Mouse (Mus musculus): Measurements from ENCODE around the gene Slc38a7. TPM values are rescaled to one million over a fixed set of nuclear protein-coding genes. Genes with fewer than 3 reads are reported as not detected.
"Not testable (repeated sequence)": the region's sequence is repeated elsewhere in the genome, so short reads cannot be mapped to it uniquely, and the experiment has no call there.

Slc38a7 gene
- polyA plus RNA-seq, 2 experiments = 5.5 to 6.7 TPM

DNA sequence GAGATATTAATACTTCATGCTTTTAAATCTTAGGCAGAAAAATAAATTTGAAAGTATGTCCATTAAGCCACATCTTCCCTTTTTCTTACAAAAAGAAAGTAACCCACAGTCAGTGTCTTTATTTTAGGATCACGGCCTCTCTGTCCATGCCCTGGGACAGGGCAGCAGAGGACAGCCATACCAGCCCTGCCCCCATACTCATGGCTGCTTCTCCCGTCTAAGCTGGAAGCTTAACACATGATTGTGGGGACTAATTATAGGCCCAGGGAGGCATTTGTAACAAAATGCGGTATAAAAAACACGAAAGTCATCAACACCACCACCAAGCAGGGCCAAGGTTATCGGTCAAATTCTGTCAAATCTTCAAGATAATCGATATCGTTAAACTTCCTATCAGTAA lies 21.9 kb upstream of the Slc38a7 start:
- TF ChIP-seq EP300 (IDR thresholded peaks at IDR 0.05; ENCODE audit: low read depth) (no peak), CTCF (IDR thresholded peaks at IDR 0.05; ENCODE audit: low read depth) (no peak)

GRCm38 (mm10) chr8:95871690-95872089 lies 18.4 kb upstream of the Slc38a7 start:
- no peak overlapping the region for H3K27ac ChIP-seq
- whole genome bisulfite sequencing (ENCODE audit: insufficient replicate concordance) = 85% methylated on average over 16 of the region's 16 CpGs
- no peaks in the 10 kb centered on the region for H3K4me1 ChIP-seq (replicated peaks; ENCODE audit: control insufficient read depth in 2 of 2, insufficient read depth in 2 of 2, low read length in 1 of 2)
- no peak for TF ChIP-seq CTCF (IDR thresholded peaks at IDR 0.05; ENCODE audit: low read depth)
- TF ChIP-seq EP300 (IDR thresholded peaks at IDR 0.05; ENCODE audit: low read depth) = no peak
- ATAC-seq (ENCODE audit: insufficient read depth) (no peak), DNase-seq (ENCODE audit: low read depth in 3 of 3, low spot score in 3 of 3) (no peak)
- H3K4me3 ChIP-seq (ENCODE audit: insufficient read depth in 1 of 2, low read depth in 2 of 2, low read length in 2 of 2) = no peak overlapping the region
- peaks cover 43% of the 10 kb centered on the region for H3K36me3 ChIP-seq (replicated peaks; ENCODE audit: control insufficient read depth, insufficient read depth, low read depth)
- no peak overlapping the region for H3K4me2 ChIP-seq (ENCODE audit: low read depth)
- H3K27me3 ChIP-seq (ENCODE audit: control insufficient read depth, insufficient read depth, low read length) = no peaks in the 10 kb centered on the region
- H3K9me3 ChIP-seq (ENCODE audit: control insufficient read depth, low read length) = no peaks in the 10 kb centered on the region
- no peak overlapping the region for H3K9ac ChIP-seq (replicated peaks)

More for the DNA sequence above, 21.9 kb upstream of the Slc38a7 start:
- no peaks in the 10 kb centered on the region for H3K9me3 ChIP-seq (ENCODE audit: control insufficient read depth, low read length)
- ATAC-seq (ENCODE audit: insufficient read depth) = no peak
- no peak overlapping the region for H3K4me3 ChIP-seq (ENCODE audit: insufficient read depth in 1 of 2, low read depth in 2 of 2, low read length in 2 of 2)
- 79% methylated on average over 7 of the region's 7 CpGs for WGBS (ENCODE audit: insufficient replicate concordance)
- peaks cover 40% of the 10 kb centered on the region for H3K36me3 ChIP-seq (replicated peaks; ENCODE audit: control insufficient read depth, insufficient read depth, low read depth)
- H3K4me2 ChIP-seq (ENCODE audit: low read depth) = no peak overlapping the region
- no peak overlapping the region for H3K27ac ChIP-seq
- no peak overlapping the region for H3K9ac ChIP-seq (replicated peaks)
- no peak for DNase-seq (ENCODE audit: low read depth in 3 of 3, low spot score in 3 of 3)
- H3K27me3 ChIP-seq (ENCODE audit: control insufficient read depth, insufficient read depth, low read length) = no peaks in the 10 kb centered on the region
- H3K4me1 ChIP-seq (replicated peaks; ENCODE audit: control insufficient read depth in 2 of 2, insufficient read depth in 2 of 2, low read length in 1 of 2) = peaks cover 0 to 5% of the 10 kb centered on the region in 2 experiments; a peak in 1 of 4 replicates

GRCm38 (mm10) chr8:95864851-95865250 lies 11.5 kb upstream of the Slc38a7 start:
- peaks cover 13% of the 10 kb centered on the region for H3K36me3 ChIP-seq (replicated peaks; ENCODE audit: control insufficient read depth, insufficient read depth, low read depth)
- not testable (repeated sequence) for H3K4me3 ChIP-seq (ENCODE audit: insufficient read depth in 1 of 2, low read depth in 2 of 2, low read length in 2 of 2); H3K27ac ChIP-seq; H3K27me3 ChIP-seq (ENCODE audit: control insufficient read depth, insufficient read depth, low read length); H3K4me2 ChIP-seq (ENCODE audit: low read depth); H3K4me1 ChIP-seq (replicated peaks; ENCODE audit: control insufficient read depth in 2 of 2, insufficient read depth in 2 of 2, low read length in 1 of 2); H3K9me3 ChIP-seq (ENCODE audit: control insufficient read depth, low read length); ATAC-seq (ENCODE audit: insufficient read depth); H3K9ac ChIP-seq (replicated peaks); DNase-seq (ENCODE audit: low read depth in 3 of 3, low spot score in 3 of 3)
- WGBS (ENCODE audit: insufficient replicate concordance) = 86% methylated on average over 17 of the region's 18 CpGs

GRCm38 (mm10) chr8:95863761-95864440 lies 10.6 kb upstream of the Slc38a7 start:
- H3K27me3 ChIP-seq (ENCODE audit: control insufficient read depth, insufficient read depth, low read length); H3K27ac ChIP-seq; H3K9me3 ChIP-seq (ENCODE audit: control insufficient read depth, low read length); H3K4me2 ChIP-seq (ENCODE audit: low read depth); H3K4me1 ChIP-seq (replicated peaks; ENCODE audit: control insufficient read depth in 2 of 2, insufficient read depth in 2 of 2, low read length in 1 of 2); H3K4me3 ChIP-seq (ENCODE audit: insufficient read depth in 1 of 2, low read depth in 2 of 2, low read length in 2 of 2); H3K9ac ChIP-seq (replicated peaks); DNase-seq (ENCODE audit: low read depth in 3 of 3, low spot score in 3 of 3); H3K36me3 ChIP-seq (replicated peaks; ENCODE audit: control insufficient read depth, insufficient read depth, low read depth): not testable (repeated sequence)
- ATAC-seq (ENCODE audit: insufficient read depth) = peak; percentile 52; the same call in 1 of the 2 replicates
- WGBS (ENCODE audit: insufficient replicate concordance) = 43% methylated on average over 10 of the region's 11 CpGs

DNA sequence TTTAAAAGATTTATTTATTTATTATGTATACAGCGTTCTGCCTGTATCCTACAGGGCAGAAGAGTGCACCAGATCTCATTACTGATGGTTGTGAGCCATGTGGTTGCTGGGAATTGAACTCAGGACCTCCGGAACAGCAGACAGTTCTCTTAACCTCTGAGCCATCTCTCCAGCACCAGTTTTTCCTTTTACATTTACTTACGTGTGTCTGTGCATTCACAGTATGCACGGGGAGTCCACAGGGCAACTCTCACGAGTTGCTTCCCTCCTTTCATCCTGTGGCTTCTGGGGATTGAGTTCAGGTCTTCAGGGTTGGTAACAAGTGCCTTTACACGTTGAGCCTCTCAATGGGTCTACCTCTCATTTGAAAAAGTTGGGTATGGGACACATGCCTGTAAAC lies 835 bp upstream of the Slc38a7 start:
- Histone ChIP-seq H3K36me3 (replicated peaks; ENCODE audit: control insufficient read depth, insufficient read depth, low read depth) (no peaks in the 10 kb centered on the region), H3K4me2 (ENCODE audit: low read depth) (no peak overlapping the region), H3K4me3 (ENCODE audit: insufficient read depth in 1 of 2, low read depth in 2 of 2, low read length in 2 of 2) (no peak overlapping the region), H3K4me1 (replicated peaks; ENCODE audit: control insufficient read depth in 2 of 2, insufficient read depth in 2 of 2, low read length in 1 of 2) (peaks cover 6 to 10% of the 10 kb centered on the region in 2 experiments), H3K9me3 (ENCODE audit: control insufficient read depth, low read length) (no peaks in the 10 kb centered on the region), H3K27ac (no peak overlapping the region), H3K27me3 (ENCODE audit: control insufficient read depth, insufficient read depth, low read length) (no peaks in the 10 kb centered on the region), H3K9ac (replicated peaks) (no peak overlapping the region)
- no peak for ATAC-seq (ENCODE audit: insufficient read depth)
- no peak for DNase-seq (ENCODE audit: low read depth in 3 of 3, low spot score in 3 of 3)
- 69% methylated on average over 6 of the region's 6 CpGs for WGBS (ENCODE audit: insufficient replicate concordance)
- no peak for TF ChIP-seq CTCF (IDR thresholded peaks at IDR 0.05; ENCODE audit: low read depth)
- TF ChIP-seq EP300 (IDR thresholded peaks at IDR 0.05; ENCODE audit: low read depth) = no peak

All from liver, embryonic 14.5 days (tissue).